Comparison of ENCODE assay signal across 9 mouse cellular contexts in genomic region chr7:76941531-76941930, GRCm38 (mm10).
DNase-seq lines count a peak whose midpoint lies in the region; ATAC-seq and TF ChIP-seq lines count a peak whose summit lies in the region.
"Had no signal": no experiment of that assay in that cellular context is flagged by ENCODE, and none has a peak within 500 bp of the region (broad histone marks: within the 10 kb centered on the region; RNA-seq: fewer than 3 reads in every experiment).

No protein-coding gene starts in this region.

- H3K36me3 ChIP-seq in kidney, embryonic 16.5 days (ENCODE audit: insufficient read depth, low read length): no peaks in the 10 kb centered on the region
- H3K36me3 ChIP-seq in embryonic facial prominence, embryonic 11.5 days (replicated peaks; ENCODE audit: control insufficient read depth, insufficient read depth, low read depth, low read length): no peaks in the 10 kb centered on the region
- no peaks in the 10 kb centered on the region for H3K36me3 ChIP-seq in stomach, postnatal 0 days (ENCODE audit: control insufficient read depth, insufficient read depth, low read length)
- H3K36me3 ChIP-seq: limb, embryonic 15.5 days had no signal

- H3K27me3 ChIP-seq in kidney, embryonic 16.5 days (ENCODE audit: insufficient read depth, low read length): no peaks in the 10 kb centered on the region
- no peaks in the 10 kb centered on the region for H3K27me3 ChIP-seq in embryonic facial prominence, embryonic 11.5 days (ENCODE audit: control insufficient read depth, insufficient read depth, low read length)
- no peaks in the 10 kb centered on the region for H3K27me3 ChIP-seq in stomach, postnatal 0 days (ENCODE audit: control insufficient read depth, insufficient read depth, low read length)
- H3K27me3 ChIP-seq: limb, embryonic 15.5 days had no signal

- peak; percentile 78 for TF ChIP-seq CTCF in stomach, postnatal 0 days (IDR thresholded peaks at IDR 0.05; ENCODE audit: low read depth)

- intact Hi-C loops in left cerebral cortex, postnatal 25 days (cut with DNase I): loop anchor here (2.0 to 5.0 kb wide), 3 partner anchors 549 to 1029 kb away; no protein-coding TSS in a partner anchor

- peak; percentile 55 for DNase-seq in CD4-positive, CD25-positive, alpha-beta regulatory T cell, adult 2 months (ENCODE audit: low read depth, low spot score)
- peak; percentile 57 for DNase-seq in kidney, adult 9 months
- DNase-seq in R1 (ENCODE audit: low read depth, low spot score): peak; percentile 21
- DNase-seq in embryonic facial prominence, embryonic 11.5 days (ENCODE audit: low spot score): peak; percentile 64
- DNase-seq in left cerebral cortex, postnatal 25 days (ENCODE audit: low spot score in 2 of 2): peak; percentile 20 to 24
- DNase-seq in stomach, postnatal 0 days (ENCODE audit: low spot score): no peak

- no peak overlapping the region for H3K4me3 ChIP-seq in kidney, embryonic 16.5 days (ENCODE audit: low read length)
- H3K4me3 ChIP-seq in embryonic facial prominence, embryonic 11.5 days (ENCODE audit: low read depth, low read length): no peak overlapping the region
- no peak overlapping the region for H3K4me3 ChIP-seq in stomach, postnatal 0 days (ENCODE audit: low read depth, low read length)
- H3K4me3 ChIP-seq: limb, embryonic 15.5 days had no signal

- no peak overlapping the region for H3K27ac ChIP-seq in kidney, embryonic 16.5 days (ENCODE audit: low read length)
- no peak overlapping the region for H3K27ac ChIP-seq in embryonic facial prominence, embryonic 11.5 days (replicated peaks; ENCODE audit: low read depth, low read length)
- H3K27ac ChIP-seq in stomach, postnatal 0 days (replicated peaks): no peak overlapping the region
- H3K27ac ChIP-seq: limb, embryonic 15.5 days had no signal

- H3K9me3 ChIP-seq in kidney, embryonic 16.5 days (ENCODE audit: low read length): no peaks in the 10 kb centered on the region
- no peaks in the 10 kb centered on the region for H3K9me3 ChIP-seq in embryonic facial prominence, embryonic 11.5 days (replicated peaks; ENCODE audit: control insufficient read depth, low read length)
- H3K9me3 ChIP-seq in stomach, postnatal 0 days (ENCODE audit: control insufficient read depth, low read length): no peaks in the 10 kb centered on the region
- H3K9me3 ChIP-seq: limb, embryonic 15.5 days had no signal

- no peak for ATAC-seq in CD4-positive, CD25-positive, alpha-beta regulatory T cell, adult 4 months
- no peak for ATAC-seq in kidney, embryonic 16.5 days (ENCODE audit: low FRiP score, low TSS enrichment)
- ATAC-seq in embryonic facial prominence, embryonic 11.5 days (replicated peaks; ENCODE audit: insufficient number of reproducible peaks, low FRiP score, low TSS enrichment, low read depth): no peak
- no peak for ATAC-seq in stomach, postnatal 0 days (ENCODE audit: low FRiP score, low TSS enrichment)

- H3K4me1 ChIP-seq in kidney, embryonic 16.5 days (ENCODE audit: insufficient read depth, low read length): no peaks in the 10 kb centered on the region
- H3K4me1 ChIP-seq in embryonic facial prominence, embryonic 11.5 days (ENCODE audit: control insufficient read depth, insufficient read depth, low read length): no peaks in the 10 kb centered on the region
- no peaks in the 10 kb centered on the region for H3K4me1 ChIP-seq in stomach, postnatal 0 days (replicated peaks; ENCODE audit: control insufficient read depth, insufficient read depth)
- H3K4me1 ChIP-seq: limb, embryonic 15.5 days had no signal

- no peak for TF ChIP-seq EP300 in stomach, postnatal 0 days (optimal IDR thresholded peaks at IDR 0.05)

- H3K4me2 ChIP-seq in kidney, embryonic 16.5 days (replicated peaks; ENCODE audit: low read depth, low read length): no peak overlapping the region
- no peak overlapping the region for H3K4me2 ChIP-seq in embryonic facial prominence, embryonic 11.5 days (ENCODE audit: low read depth, low read length)
- no peak overlapping the region for H3K4me2 ChIP-seq in stomach, postnatal 0 days (replicated peaks; ENCODE audit: low read depth)
- H3K4me2 ChIP-seq: limb, embryonic 15.5 days had no signal

- no peak overlapping the region for H3K9ac ChIP-seq in kidney, embryonic 16.5 days (replicated peaks; ENCODE audit: low read length)
- H3K9ac ChIP-seq in embryonic facial prominence, embryonic 11.5 days (replicated peaks; ENCODE audit: low read length): no peak overlapping the region
- H3K9ac ChIP-seq in stomach, postnatal 0 days (ENCODE audit: low read length): no peak overlapping the region
- H3K9ac ChIP-seq: limb, embryonic 15.5 days had no signal
